Mouse (Mus musculus) kidney, embryonic 16.5 days (tissue): ENCODE measurements around the gene Ccdc63. TPM values are rescaled to one million over a fixed set of nuclear protein-coding genes. Genes with fewer than 3 reads are reported as not detected.

ENCODE experiments used
- ATAC-seq: fragments of 200-750 bp; cut with Nextera tagmentation; 2 replicates; pipeline ENCODE4 v1.8.0; 2017; ENCODE audit warnings: moderate TSS enrichment; ENCODE audit not compliant: low FRiP score, low TSS enrichment
- H3K27ac ChIP-seq: fragments of 300-500 bp; sonication (generic); 2 replicates; pipeline ENCODE4 v1.5.1; 2014; ENCODE audit warnings: low read length
- H3K27me3 ChIP-seq: fragments of 300-500 bp; sonication (generic); 2 replicates; pipeline ENCODE4 v1.6.1; 2014; ENCODE audit warnings: low read length, control low read depth, mixed read lengths; ENCODE audit not compliant: insufficient read depth
- H3K36me3 ChIP-seq: fragments of 300-500 bp; sonication (generic); 2 replicates; pipeline ENCODE4 v1.6.1; 2014; ENCODE audit warnings: low read length, control low read depth, mixed read lengths; ENCODE audit not compliant: insufficient read depth
- H3K4me1 ChIP-seq: fragments of 300-500 bp; sonication (generic); 2 replicates; pipeline ENCODE4 v1.6.1; 2014; ENCODE audit warnings: low read length, control low read depth, mixed read lengths; ENCODE audit not compliant: insufficient read depth
- H3K4me2 ChIP-seq: fragments of 300-500 bp; sonication (generic); replicated peaks from 2 replicates; pipeline ENCODE4 v1.6.1; 2014; ENCODE audit warnings: low read depth, low read length
- H3K4me3 ChIP-seq: fragments of 300-500 bp; sonication (generic); 2 replicates; pipeline ENCODE4 v1.5.1; 2014; ENCODE audit warnings: mild to moderate bottlenecking, low read length
- H3K9ac ChIP-seq: fragments of 300-500 bp; sonication (generic); replicated peaks from 2 replicates; pipeline ENCODE4 v1.6.1; 2014; ENCODE audit warnings: low read length
- H3K9me3 ChIP-seq: fragments of 300-500 bp; sonication (generic); 2 replicates; pipeline ENCODE4 v1.6.1; 2016; ENCODE audit warnings: low read length, control low read depth
- WGBS: fragments of 180-500 bp; shearing (Covaris S2); extraction: QIAGEN DNeasy Blood & Tissue Kit; methylation state at CpG from one replicate; pipeline ENCODE4 v1.1.7; 2014; 5-methylcytosine and 5-hydroxymethylcytosine counted together
- polyA plus RNA-seq: library from polyadenylated mRNA; unstranded; fragments of >200 nt; fragmentation: Nextera tagmentation; extraction: Ambion mirVana; gene quantifications from 2 replicates; pipeline ENCODE4 v1.2.1, GENCODE M21; 2015

Ccdc63 gene
- polyA plus RNA-seq, 1 experiment from 2014 or later: not detected

DNA sequence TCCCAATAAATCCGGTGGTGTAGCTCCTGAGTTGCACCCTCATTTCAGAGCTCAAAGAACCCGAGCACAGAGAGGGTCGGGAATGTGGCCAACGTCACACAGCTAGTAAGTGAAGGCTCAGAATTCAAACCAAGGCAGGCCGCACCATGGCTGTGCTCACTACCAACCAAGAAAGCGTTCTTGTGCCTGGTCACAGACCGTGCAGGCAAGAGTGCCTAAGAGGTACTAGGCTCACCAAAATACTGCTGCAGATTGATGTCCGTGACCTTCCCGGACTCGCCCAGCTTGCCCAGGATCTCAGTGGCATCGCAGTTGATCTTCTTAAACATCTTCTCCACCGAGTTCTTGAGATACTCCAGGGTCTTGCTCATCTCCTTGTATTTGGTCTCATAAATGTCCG is 30.0 kb downstream of the Ccdc63 start:
- 92% methylated on average over 13 of the region's 13 CpGs for WGBS
- Histone ChIP-seq H3K4me1 (peaks cover 3% of the 10 kb centered on the region; the same call in 1 of the 2 replicates), H3K9me3 (no peaks in the 10 kb centered on the region), H3K27ac (no peak overlapping the region), H3K4me2 (no peak overlapping the region), H3K27me3 (no peaks in the 10 kb centered on the region), H3K36me3 (no peaks in the 10 kb centered on the region), H3K9ac (no peak overlapping the region), H3K4me3 (no peak overlapping the region)
- no peak for ATAC-seq

GRCm38 (mm10) chr5:122109325-122110060 is 31.1 kb downstream of the Ccdc63 start:
- H3K9ac ChIP-seq: no peak overlapping the region
- peaks cover 3% of the 10 kb centered on the region; the same call in 1 of the 2 replicates for H3K4me1 ChIP-seq
- H3K27me3 ChIP-seq: no peaks in the 10 kb centered on the region
- no peak for ATAC-seq
- H3K27ac ChIP-seq: no peak overlapping the region
- H3K4me3 ChIP-seq: no peak overlapping the region
- no peaks in the 10 kb centered on the region for H3K36me3 ChIP-seq
- H3K4me2 ChIP-seq: no peak overlapping the region
- 52% methylated on average over 16 of the region's 16 CpGs for WGBS
- no peaks in the 10 kb centered on the region for H3K9me3 ChIP-seq

DNA sequence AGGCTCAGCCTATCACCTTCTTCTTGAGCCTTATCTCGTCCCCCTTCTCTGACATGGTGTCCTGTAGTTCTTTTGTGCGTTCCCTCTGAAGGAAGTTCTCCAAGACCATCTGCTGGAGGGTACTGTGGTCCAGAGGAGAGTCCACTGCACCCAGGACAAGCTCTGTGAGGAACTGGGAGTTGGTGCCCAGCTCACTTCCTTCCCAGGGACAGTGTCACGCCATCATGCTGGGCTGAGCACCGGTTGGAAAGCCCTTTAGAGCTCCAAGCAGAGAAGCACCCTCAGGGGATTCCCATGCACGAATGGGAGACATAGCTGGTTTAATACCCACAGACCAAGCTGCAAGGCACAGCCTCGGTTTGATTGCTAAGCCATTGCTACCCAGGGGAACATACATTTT is 32.5 kb downstream of the Ccdc63 start:
- Histone ChIP-seq H3K36me3 (no peaks in the 10 kb centered on the region), H3K4me3 (no peak overlapping the region), H3K9ac (no peak overlapping the region), H3K9me3 (no peaks in the 10 kb centered on the region), H3K4me1 (peaks cover 3% of the 10 kb centered on the region; the same call in 1 of the 2 replicates), H3K27ac (no peak overlapping the region), H3K4me2 (no peak overlapping the region), H3K27me3 (no peaks in the 10 kb centered on the region)
- 71% methylated on average over 6 of the region's 6 CpGs for WGBS
- ATAC-seq: no peak

GRCm38 (mm10) chr5:122106212-122106611 is 34.4 kb downstream of the Ccdc63 start:
- ATAC-seq: no peak
- no peak overlapping the region for H3K4me2 ChIP-seq
- H3K9ac ChIP-seq: no peak overlapping the region
- H3K4me3 ChIP-seq: no peak overlapping the region
- WGBS: 73% methylated on average over 6 of the region's 6 CpGs
- no peak overlapping the region for H3K27ac ChIP-seq
- peaks cover 12% of the 10 kb centered on the region for H3K27me3 ChIP-seq
- H3K4me1 ChIP-seq: peaks cover 3% of the 10 kb centered on the region; the same call in 1 of the 2 replicates
- no peaks in the 10 kb centered on the region for H3K9me3 ChIP-seq
- H3K36me3 ChIP-seq: no peaks in the 10 kb centered on the region

GRCm38 (mm10) chr5:122104981-122105380 is 35.6 kb downstream of the Ccdc63 start:
- Histone ChIP-seq H3K4me2 (no peak overlapping the region), H3K27me3 (peaks cover 12% of the 10 kb centered on the region), H3K27ac (no peak overlapping the region), H3K36me3 (no peaks in the 10 kb centered on the region), H3K9me3 (no peaks in the 10 kb centered on the region), H3K4me3 (no peak overlapping the region), H3K9ac (no peak overlapping the region), H3K4me1 (peaks cover 3% of the 10 kb centered on the region; the same call in 1 of the 2 replicates)
- no peak for ATAC-seq
- WGBS: 88% methylated on average over 9 of the region's 9 CpGs

DNA sequence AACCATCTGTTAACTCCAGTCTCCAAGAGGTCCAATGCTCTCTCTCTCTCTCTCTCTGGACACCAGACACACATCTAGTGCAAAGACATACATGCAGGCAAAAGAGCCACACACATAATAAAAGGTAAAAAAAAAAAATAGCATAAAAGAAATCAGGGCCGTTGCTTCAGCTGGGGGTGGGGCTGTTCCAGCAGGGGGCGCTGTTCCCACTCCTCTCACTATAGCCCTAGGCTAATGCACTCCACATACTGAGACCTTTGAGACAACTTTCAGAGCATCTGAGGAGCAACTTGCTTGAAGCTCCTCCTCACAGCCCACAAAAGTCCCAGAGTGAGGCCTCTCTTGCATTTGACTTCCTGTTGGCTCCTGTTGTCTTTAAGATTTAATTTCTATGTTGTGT is 36.4 kb downstream of the Ccdc63 start:
- H3K27ac ChIP-seq: no peak overlapping the region
- no peaks in the 10 kb centered on the region for H3K9me3 ChIP-seq
- H3K27me3 ChIP-seq: peaks cover 12% of the 10 kb centered on the region
- peaks cover 2% of the 10 kb centered on the region; the same call in 1 of the 2 replicates for H3K4me1 ChIP-seq
- WGBS: 23% methylated on average over 2 of the region's 2 CpGs
- H3K9ac ChIP-seq: no peak overlapping the region
- no peak for ATAC-seq
- H3K4me3 ChIP-seq: no peak overlapping the region
- no peak overlapping the region for H3K4me2 ChIP-seq
- H3K36me3 ChIP-seq: no peaks in the 10 kb centered on the region

- Histone ChIP-seq H3K4me3 (0 out of 2 replicates have a peak overlapping the region, but pooled peaks have one; percentile 4), H3K4me2 (peak overlapping the region; percentile 24; the same call in 1 of the 2 replicates), H3K9me3 (no peaks in the 10 kb centered on the region), H3K4me1 (no peaks in the 10 kb centered on the region), H3K36me3 (no peaks in the 10 kb centered on the region), H3K27ac (no peak overlapping the region), H3K9ac (peak overlapping the region; percentile 5; the same call in 1 of the 2 replicates), H3K27me3 (peaks cover 12% of the 10 kb centered on the region)
- 36% methylated on average over 12 of the region's 12 CpGs for WGBS
- ATAC-seq: no peak
Measured at GRCm38 (mm10) chr5:122103075-122103474, 37.5 kb downstream of the Ccdc63 start.

- 29% methylated on average over 7 of the region's 7 CpGs for WGBS
- H3K9me3 ChIP-seq: no peaks in the 10 kb centered on the region
- 0 out of 2 replicates have a peak overlapping the region, but pooled peaks have one; percentile 4 for H3K4me3 ChIP-seq
- H3K4me1 ChIP-seq: no peaks in the 10 kb centered on the region
- no peaks in the 10 kb centered on the region for H3K36me3 ChIP-seq
- peak overlapping the region; percentile 24; the same call in 1 of the 2 replicates for H3K4me2 ChIP-seq
- peak overlapping the region; percentile 5; the same call in 1 of the 2 replicates for H3K9ac ChIP-seq
- no peak for ATAC-seq
- H3K27ac ChIP-seq: no peak overlapping the region
- H3K27me3 ChIP-seq: peaks cover 12% of the 10 kb centered on the region
Measured at GRCm38 (mm10) chr5:122102476-122103050, 38.1 kb downstream of the Ccdc63 start.

GRCm38 (mm10) chr5:122094439-122094838 is 46.2 kb downstream of the Ccdc63 start:
- Histone ChIP-seq H3K4me3 (no peak overlapping the region), H3K4me2 (no peak overlapping the region), H3K27me3 (no peaks in the 10 kb centered on the region), H3K9ac (no peak overlapping the region), H3K27ac (no peak overlapping the region), H3K4me1 (peaks cover 2% of the 10 kb centered on the region; the same call in 1 of the 2 replicates), H3K36me3 (no peaks in the 10 kb centered on the region), H3K9me3 (0 out of 2 replicates have a peak, but pooled peaks cover 4% of the 10 kb centered on the region)
- WGBS: 92% methylated on average over 10 of the region's 10 CpGs
- no peak for ATAC-seq

- H3K9ac ChIP-seq: no peak overlapping the region
- H3K4me3 ChIP-seq: no peak overlapping the region
- H3K4me2 ChIP-seq: no peak overlapping the region
- H3K9me3 ChIP-seq: 0 out of 2 replicates have a peak, but pooled peaks cover 4% of the 10 kb centered on the region
- WGBS: 55% methylated on average over 14 of the region's 14 CpGs
- H3K4me1 ChIP-seq: peaks cover 2% of the 10 kb centered on the region; the same call in 1 of the 2 replicates
- H3K27me3 ChIP-seq: no peaks in the 10 kb centered on the region
- H3K36me3 ChIP-seq: no peaks in the 10 kb centered on the region
- ATAC-seq: no peak
- H3K27ac ChIP-seq: no peak overlapping the region
Measured at GRCm38 (mm10) chr5:122093734-122094133, 46.9 kb downstream of the Ccdc63 start.
